Mouse (Mus musculus) adipocyte (in vitro differentiated cells): ENCODE data around the gene Fgf13.

Source experiments
- DNase-seq: peaks from one replicate; pipeline ENCODE4 v3.0.0-alpha.2; 2016; ENCODE audit warnings: low spot score

Gene Fgf13

DNA sequence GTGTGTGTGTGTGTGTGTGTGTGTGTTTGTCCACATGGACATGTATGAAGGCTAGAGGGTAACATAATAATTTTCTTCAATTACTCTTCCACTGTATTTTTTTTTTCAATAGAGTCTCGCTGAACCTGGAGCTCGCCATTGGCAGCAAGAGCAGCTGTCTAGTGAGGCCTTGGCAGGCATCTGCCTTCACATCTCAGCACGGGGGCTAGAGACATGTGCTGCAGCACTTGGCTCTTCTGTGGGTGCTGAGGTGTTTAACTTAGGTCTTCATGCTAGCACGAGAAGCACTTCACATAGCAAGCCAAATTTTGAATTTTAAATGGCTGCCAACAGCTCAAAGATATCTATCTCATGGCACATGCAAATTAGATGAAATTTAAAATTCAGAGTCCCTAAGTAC is 380.9 kb downstream of the Fgf13 start:
- no peak for DNase-seq

DNA sequence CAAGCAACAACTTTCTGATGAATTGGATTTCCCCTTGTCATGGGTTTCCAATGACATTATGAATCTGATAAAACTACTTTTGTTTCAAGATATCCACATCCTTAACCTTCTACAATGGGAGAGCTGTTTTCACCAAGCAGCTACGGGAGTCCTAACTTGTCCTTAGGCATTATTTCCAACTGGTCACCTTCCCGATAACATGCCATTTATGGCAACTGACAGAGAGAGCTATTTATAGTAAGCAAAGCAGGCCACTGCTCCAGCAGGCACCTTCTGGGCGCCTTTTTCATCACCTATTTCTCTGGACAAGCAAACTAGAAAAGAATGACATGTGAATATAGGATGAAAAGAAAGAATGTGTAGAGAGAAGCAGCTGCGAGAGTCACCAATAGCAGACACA is 385.5 kb downstream of the Fgf13 start:
- no peak for DNase-seq

DNA sequence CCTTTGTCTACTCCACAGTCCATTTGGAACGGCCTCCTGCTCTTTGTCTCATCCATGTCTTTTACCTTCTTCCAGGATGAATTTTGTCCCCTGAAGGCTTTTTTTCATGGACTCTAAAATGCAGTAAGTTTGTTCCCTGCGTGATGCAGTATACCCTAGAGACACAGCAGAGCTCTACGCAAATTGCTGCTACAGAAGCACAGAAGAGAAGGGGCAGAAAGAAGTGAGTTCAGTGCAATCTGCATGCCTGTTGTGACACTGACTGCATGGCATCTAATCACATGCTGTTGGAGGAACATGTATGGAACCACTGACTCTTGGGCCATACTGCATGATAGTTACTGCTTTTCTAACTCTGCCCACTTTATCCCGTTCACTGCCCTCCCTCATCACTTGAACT is 388.2 kb downstream of the Fgf13 start:
- DNase-seq = no peak

DNA sequence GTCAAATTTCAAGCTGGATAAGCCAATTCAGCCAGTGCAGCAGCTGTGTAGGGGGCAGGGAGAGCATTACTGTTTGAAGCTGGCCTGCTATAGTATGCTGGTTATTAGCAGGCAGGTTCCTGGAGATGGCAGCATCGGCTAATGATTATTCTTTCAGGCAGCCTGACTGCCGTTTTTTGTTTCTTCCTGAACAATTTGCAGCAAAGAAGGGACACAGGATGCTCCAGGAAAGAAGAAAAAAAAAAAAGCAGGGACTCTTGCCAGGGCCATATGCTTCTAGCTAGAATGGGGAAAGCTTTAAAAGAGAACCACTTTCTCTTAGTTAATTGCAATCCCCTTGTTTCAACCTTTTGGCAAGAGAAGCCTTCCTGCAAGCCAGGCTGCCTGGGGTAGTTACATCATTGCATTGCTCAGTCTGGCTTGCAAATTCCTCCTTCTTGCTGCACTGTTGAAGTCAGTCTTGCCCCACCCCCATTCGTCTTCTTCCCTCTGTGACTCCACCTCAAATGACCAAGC is 388.7 kb downstream of the Fgf13 start:
- no peak for DNase-seq

GRCm38 (mm10) chrX:59177653-59178052 is 390.2 kb downstream of the Fgf13 start:
- no peak for DNase-seq

GRCm38 (mm10) chrX:59172200-59172599 is 395.7 kb downstream of the Fgf13 start:
- peak; percentile 9 for DNase-seq

DNA sequence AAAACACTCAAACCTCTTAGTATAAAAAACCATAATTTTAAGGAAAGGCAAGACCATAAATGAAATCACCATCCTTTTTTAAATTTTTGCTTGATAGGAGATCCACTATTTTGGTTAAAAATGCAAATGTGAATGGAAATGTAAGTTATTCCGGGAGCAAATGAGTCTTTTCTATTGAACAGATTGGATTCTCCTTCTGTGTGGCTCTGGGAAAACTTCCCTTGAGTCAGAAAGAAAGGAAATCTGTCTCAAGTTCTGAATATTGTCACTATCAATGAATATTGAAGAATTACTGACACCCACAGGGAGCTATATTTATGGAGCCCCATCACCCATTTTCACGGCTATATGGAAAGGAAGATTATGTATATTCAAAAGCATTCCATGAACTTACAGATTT is 401.1 kb downstream of the Fgf13 start:
- no peak for DNase-seq

GRCm38 (mm10) chrX:59141947-59142346 is 425.9 kb downstream of the Fgf13 start:
- DNase-seq = no peak

GRCm38 (mm10) chrX:59134928-59135361 is 432.9 kb downstream of the Fgf13 start:
- no peak for DNase-seq

GRCm38 (mm10) chrX:59134166-59134861 is 433.6 kb downstream of the Fgf13 start:
- no peak for DNase-seq

DNA sequence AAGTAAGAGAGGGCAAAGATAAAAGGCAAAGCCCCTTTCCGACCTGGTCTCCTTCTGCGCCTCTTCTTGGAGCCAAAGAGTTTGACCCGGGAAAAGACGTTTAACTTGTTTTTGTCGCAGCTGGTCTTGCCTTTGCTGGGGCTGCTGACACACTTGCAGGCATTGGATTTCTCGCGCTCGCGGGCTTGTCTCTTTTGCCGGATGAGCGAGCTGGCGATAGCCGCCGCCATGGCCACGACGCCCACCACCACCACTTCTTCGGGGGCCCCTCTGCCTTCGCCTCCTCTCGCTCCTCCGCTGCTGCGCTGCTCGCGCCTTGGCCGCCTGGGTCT is 434.1 kb downstream of the Fgf13 start:
- DNase-seq = no peak

DNA sequence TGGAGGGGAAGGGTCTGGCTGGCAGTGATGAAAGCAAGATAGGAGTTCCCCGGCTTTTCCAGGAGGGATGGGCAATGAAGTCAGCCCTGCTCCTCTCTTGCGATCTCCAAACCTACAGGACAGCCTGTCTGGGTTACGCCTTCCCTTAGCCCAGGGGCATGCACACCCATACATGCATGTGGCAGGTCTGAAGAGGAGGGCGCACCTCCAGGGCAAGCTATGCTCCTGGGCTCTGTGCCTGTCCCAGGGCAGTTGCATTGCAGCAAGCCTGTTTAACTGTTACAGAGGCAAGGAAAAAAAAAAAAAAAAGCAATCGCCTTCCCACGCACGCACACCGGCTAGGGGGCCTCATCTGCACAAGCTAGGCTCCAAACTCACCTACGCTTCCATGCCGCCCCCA is 434.5 kb downstream of the Fgf13 start:
- DNase-seq = no peak

- no peak for DNase-seq
Measured at GRCm38 (mm10) chrX:59126637-59127036, 441.2 kb downstream of the Fgf13 start.

DNA sequence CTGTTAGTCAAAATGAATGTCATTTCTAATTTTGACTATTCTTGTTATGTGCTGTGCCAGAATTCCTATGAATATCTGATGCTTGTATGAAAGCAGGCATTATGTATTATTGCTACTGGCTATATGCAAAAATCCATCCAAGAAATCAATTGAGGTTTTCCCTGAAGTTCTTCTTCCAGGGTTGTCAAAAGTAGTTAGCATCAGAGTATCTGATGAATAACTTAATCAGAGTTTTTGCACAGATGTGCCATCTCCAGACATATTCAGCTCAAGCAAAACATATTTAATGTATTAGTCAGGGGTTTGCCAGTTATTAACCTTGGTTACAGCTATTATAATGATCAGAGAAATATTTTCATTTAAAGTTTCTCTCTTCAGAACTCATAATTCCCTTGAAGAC is 454.7 kb downstream of the Fgf13 start:
- no peak for DNase-seq

- no peak for DNase-seq
Measured at GRCm38 (mm10) chrX:59085928-59086327, 481.9 kb downstream of the Fgf13 start.

GRCm38 (mm10) chrX:59080427-59080826 is 487.4 kb downstream of the Fgf13 start:
- no peak for DNase-seq

GRCm38 (mm10) chrX:59072083-59072482 is 495.8 kb downstream of the Fgf13 start:
- DNase-seq = no peak

GRCm38 (mm10) chrX:59063157-59063556 is 504.7 kb downstream of the Fgf13 start:
- no peak for DNase-seq

DNA sequence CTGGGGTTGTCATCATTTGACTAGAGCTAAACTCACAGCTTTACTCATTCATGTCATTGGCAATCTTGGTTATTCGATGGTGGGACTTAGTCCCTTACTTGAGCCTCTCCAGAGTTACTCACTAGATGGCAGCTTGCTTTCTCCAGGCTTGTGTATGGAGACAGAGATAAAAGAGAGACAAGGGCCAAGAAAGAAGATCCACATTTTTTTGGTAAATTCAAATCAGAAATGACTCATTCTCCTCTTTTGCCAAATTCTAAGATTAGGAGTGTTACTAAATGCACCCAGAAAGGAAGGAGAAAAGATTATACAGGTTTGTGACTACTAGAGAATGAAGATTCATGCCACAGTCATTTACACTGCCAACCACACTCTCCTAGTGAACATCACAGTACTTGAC is 532.9 kb downstream of the Fgf13 start:
- no peak for DNase-seq
